Mouse (Mus musculus): Measurements from ENCODE around the gene Fut1.
A peak's percentile ranks its signal among the peaks of the same experiment; 100 is the strongest.

Fut1 gene

GRCm38 (mm10) chr7:45598960-45599879 lies 17.9 kb upstream of the Fut1 start:
- DNase-seq (ENCODE audit: low spot score in 2 of 2): peak; percentile 74 to 79

- DNase-seq (ENCODE audit: low spot score in 2 of 2): no peak
These were observed 11.3 kb upstream of the Fut1 start for GRCm38 (mm10) chr7:45605704-45606289.

- DNase-seq (ENCODE audit: low spot score in 2 of 2): no peak
These were observed 7.6 kb upstream of the Fut1 start for GRCm38 (mm10) chr7:45609511-45609910.

- no peak for DNase-seq (ENCODE audit: low spot score in 2 of 2)
These were observed 812 bp upstream of the Fut1 start for GRCm38 (mm10) chr7:45616277-45616676.

- no peak for DNase-seq (ENCODE audit: low spot score in 2 of 2)
These were observed 1.2 kb downstream of the Fut1 start for GRCm38 (mm10) chr7:45618316-45618715.

- DNase-seq (ENCODE audit: low spot score in 2 of 2): no peak
These were observed 2.5 kb downstream of the Fut1 start for GRCm38 (mm10) chr7:45619592-45619991.

- no peak for DNase-seq (ENCODE audit: low spot score in 2 of 2)
These were observed 4.4 kb downstream of the Fut1 start, which contains the start of gene Izumo1 for GRCm38 (mm10) chr7:45621443-45621842. Izumo1 (plus strand) TSS chr7:45621811.

GRCm38 (mm10) chr7:45623507-45623906 lies 6.4 kb downstream of the Fut1 start:
- DNase-seq (ENCODE audit: low spot score in 2 of 2): no peak

- DNase-seq (ENCODE audit: low spot score in 2 of 2): no peak
These were observed 7.6 kb downstream of the Fut1 start for GRCm38 (mm10) chr7:45624718-45625117.

GRCm38 (mm10) chr7:45625481-45625880 lies 8.4 kb downstream of the Fut1 start:
- DNase-seq (ENCODE audit: low spot score in 2 of 2): no peak

GRCm38 (mm10) chr7:45626571-45627076 lies 9.5 kb downstream of the Fut1 start:
- no peak for DNase-seq (ENCODE audit: low spot score in 2 of 2)

- no peak for DNase-seq (ENCODE audit: low spot score in 2 of 2)
These were observed 10.2 kb downstream of the Fut1 start, which contains the start of gene Rasip1 for GRCm38 (mm10) chr7:45627261-45627660. Rasip1 (plus strand) TSS chr7:45627488.

GRCm38 (mm10) chr7:45628364-45629294 lies 11.5 kb downstream of the Fut1 start:
- DNase-seq (ENCODE audit: low spot score in 2 of 2): peak; percentile 57 to 87

- no peak for DNase-seq (ENCODE audit: low spot score in 2 of 2)
These were observed 13.2 kb downstream of the Fut1 start for GRCm38 (mm10) chr7:45630064-45630907.

- no peak for DNase-seq (ENCODE audit: low spot score in 2 of 2)
These were observed 15.4 kb downstream of the Fut1 start for GRCm38 (mm10) chr7:45632499-45632898.

- no peak for DNase-seq (ENCODE audit: low spot score in 2 of 2)
These were observed 18.0 kb downstream of the Fut1 start for GRCm38 (mm10) chr7:45634946-45635681.

GRCm38 (mm10) chr7:45635711-45636688 lies 18.9 kb downstream of the Fut1 start:
- no peak for DNase-seq (ENCODE audit: low spot score in 2 of 2)

GRCm38 (mm10) chr7:45637710-45638109 lies 20.6 kb downstream of the Fut1 start:
- no peak for DNase-seq (ENCODE audit: low spot score in 2 of 2)
